17 mouse cellular contexts compared by ENCODE assay signal in genomic region chr6:120700221-120700620, GRCm38 (mm10). TPM values are rescaled to one million over a fixed set of nuclear protein-coding genes. Genes with fewer than 3 reads are reported as not detected.
DNase-seq lines count a peak whose midpoint lies in the region; ATAC-seq and TF ChIP-seq lines count a peak whose summit lies in the region.
"Had no signal": no experiment of that assay in that cellular context is flagged by ENCODE, and none has a peak within 500 bp of the region (broad histone marks: within the 10 kb centered on the region; RNA-seq: fewer than 3 reads in every experiment).

No protein-coding gene starts in this region.

- H3K9me3 ChIP-seq in kidney, postnatal 0 days (replicated peaks; ENCODE audit: low read length), result no peaks in the 10 kb centered on the region
- no peaks in the 10 kb centered on the region for H3K9me3 ChIP-seq in neural tube, embryonic 11.5 days (ENCODE audit: control insufficient read depth, low read length)
- H3K9me3 ChIP-seq in intestine, embryonic 16.5 days (ENCODE audit: control insufficient read depth, low read length), result no peaks in the 10 kb centered on the region
- H3K9me3 ChIP-seq: heart, embryonic 10.5 days had no signal

- no peaks in the 10 kb centered on the region for H3K36me3 ChIP-seq in kidney, postnatal 0 days (ENCODE audit: insufficient read depth, low read length)
- H3K36me3 ChIP-seq in kidney, adult 2 months (ENCODE audit: control insufficient read depth, insufficient read depth, low read length), result no peaks in the 10 kb centered on the region
- no peaks in the 10 kb centered on the region for H3K36me3 ChIP-seq in neural tube, embryonic 11.5 days (ENCODE audit: control insufficient read depth, insufficient read depth, low read length)
- no peaks in the 10 kb centered on the region for H3K36me3 ChIP-seq in intestine, embryonic 16.5 days (ENCODE audit: control insufficient read depth, insufficient read depth, low read length)
- H3K36me3 ChIP-seq: heart, embryonic 10.5 days had no signal

- H3K9ac ChIP-seq in kidney, postnatal 0 days (ENCODE audit: low read depth, low read length), result no peak overlapping the region
- H3K9ac ChIP-seq in neural tube, embryonic 11.5 days (ENCODE audit: low read length), result no peak overlapping the region
- no peak overlapping the region for H3K9ac ChIP-seq in intestine, embryonic 16.5 days (ENCODE audit: low read depth, low read length)
- H3K9ac ChIP-seq: forebrain, postnatal 0 days; lung, embryonic 14.5 days had no signal

- H3K27ac ChIP-seq in kidney, postnatal 0 days, result no peak overlapping the region
- H3K27ac ChIP-seq in kidney, adult 2 months (ENCODE audit: insufficient read depth, low read depth, low read length), result no peak overlapping the region
- H3K27ac ChIP-seq in neural tube, embryonic 11.5 days (ENCODE audit: low read depth, low read length), result no peak overlapping the region
- H3K27ac ChIP-seq in intestine, embryonic 16.5 days (ENCODE audit: low read length), result no peak overlapping the region
- H3K27ac ChIP-seq: heart, embryonic 10.5 days; macrophage had no signal

- no peaks in the 10 kb centered on the region for H3K27me3 ChIP-seq in kidney, postnatal 0 days (ENCODE audit: insufficient read depth, low read length)
- H3K27me3 ChIP-seq in kidney, adult 2 months (replicated peaks; ENCODE audit: control insufficient read depth, insufficient read depth, low read length), result no peaks in the 10 kb centered on the region
- no peaks in the 10 kb centered on the region for H3K27me3 ChIP-seq in neural tube, embryonic 11.5 days (ENCODE audit: control insufficient read depth, insufficient read depth, low read length)
- H3K27me3 ChIP-seq in intestine, embryonic 16.5 days (replicated peaks; ENCODE audit: control insufficient read depth, insufficient read depth, low read length), result no peaks in the 10 kb centered on the region

- peak; percentile 32 for DNase-seq in kidney, postnatal 0 days (ENCODE audit: low spot score)
- DNase-seq in kidney, adult 2 months, result no peak
- peak; percentile 20 for DNase-seq in Muller cell, postnatal 12 days (ENCODE audit: inconsistent ontology term)
- DNase-seq in embryo, embryonic 10.5 days (ENCODE audit: low spot score), result peak; percentile 80
- DNase-seq in neural tube, embryonic 11.5 days (ENCODE audit: low spot score), result peak; percentile 51
- no peak for DNase-seq in cerebellum, postnatal 36 days
- DNase-seq: adrenal gland, postnatal 36 days; forebrain, postnatal 0 days; heart, postnatal 14 days; kidney, postnatal 14 days; lung, embryonic 14.5 days; thymus, postnatal 4 days had no signal

- H3K4me1 ChIP-seq in kidney, postnatal 0 days (replicated peaks; ENCODE audit: insufficient read depth, low read length), result no peaks in the 10 kb centered on the region
- no peaks in the 10 kb centered on the region; the same call in 1 of the 2 replicates for H3K4me1 ChIP-seq in kidney, adult 2 months (ENCODE audit: control insufficient read depth, insufficient read depth, low read length)
- H3K4me1 ChIP-seq in neural tube, embryonic 11.5 days (ENCODE audit: control insufficient read depth, insufficient read depth, low read length), result peaks cover 8% of the 10 kb centered on the region
- no peaks in the 10 kb centered on the region for H3K4me1 ChIP-seq in intestine, embryonic 16.5 days (ENCODE audit: control insufficient read depth, insufficient read depth, low read length)

- 24% methylated on average over 4 of the region's 4 CpGs for WGBS in kidney, postnatal 0 days
- WGBS in kidney, adult 2 months, result 28% methylated on average over 4 of the region's 4 CpGs
- WGBS in neural tube, embryonic 11.5 days, result 3% methylated on average over 4 of the region's 4 CpGs
- WGBS in intestine, embryonic 16.5 days, result 37% methylated on average over 4 of the region's 4 CpGs

- no peak for TF ChIP-seq CTCF in kidney, postnatal 0 days (IDR thresholded peaks at IDR 0.05; ENCODE audit: low read depth)
- no peak for TF ChIP-seq CTCF in kidney, adult 2 months (conservative IDR thresholded peaks at IDR 0.05; ENCODE audit: insufficient read depth, insufficient read length, low read depth, low read length)

- no peak for ATAC-seq in kidney, postnatal 0 days (replicated peaks; ENCODE audit: low FRiP score, low read depth)
- no peak for ATAC-seq in neural tube, embryonic 11.5 days (ENCODE audit: insufficient read depth, low FRiP score, low TSS enrichment)
- no peak for ATAC-seq in intestine, embryonic 16.5 days
- ATAC-seq: activated CD4-positive, CD25-positive, alpha-beta regulatory T cell, adult 4 months; forebrain, postnatal 0 days; intestine, postnatal 0 days had no signal

- H3K4me3 ChIP-seq in kidney, postnatal 0 days (replicated peaks; ENCODE audit: low read depth, low read length), result no peak overlapping the region
- no peak overlapping the region for H3K4me3 ChIP-seq in kidney, adult 2 months (ENCODE audit: insufficient read depth, low read depth, low read length)
- H3K4me3 ChIP-seq in neural tube, embryonic 11.5 days (ENCODE audit: low read depth, low read length), result no peak overlapping the region
- H3K4me3 ChIP-seq in intestine, embryonic 16.5 days (ENCODE audit: low read length), result no peak overlapping the region
- H3K4me3 ChIP-seq: heart, embryonic 10.5 days had no signal

- TF ChIP-seq POLR2A in kidney, adult 2 months (IDR thresholded peaks at IDR 0.05; ENCODE audit: low read depth, low read length), result no peak

- H3K4me2 ChIP-seq in kidney, postnatal 0 days (ENCODE audit: low read length), result no peak overlapping the region
- H3K4me2 ChIP-seq in neural tube, embryonic 11.5 days (ENCODE audit: low read depth), result no peak overlapping the region
- H3K4me2 ChIP-seq in intestine, embryonic 16.5 days (ENCODE audit: low read depth, low read length), result no peak overlapping the region
- H3K4me2 ChIP-seq: lung, embryonic 14.5 days had no signal

RNA-seq across cellular contexts. Expression of gene Cecr2, which starts 34.1 kb away (rescaled TPM):
- polyA plus RNA-seq in kidney, postnatal 0 days (2015; fragmentation: Nextera tagmentation; extraction: Ambion mirVana), result 3.3 and 3.6 TPM in 2 replicates
- polyA plus RNA-seq in kidney, adult 2 months (2012; rRNA removed), result 4.4 and 5.4 TPM in 2 replicates
- 18.2 and 20.7 TPM in 2 replicates for polyA plus RNA-seq in neural tube, embryonic 11.5 days (2014; fragmentation: Nextera tagmentation; extraction: Ambion mirVana)
- polyA plus RNA-seq in intestine, embryonic 16.5 days (2015; fragmentation: Nextera tagmentation; extraction: Ambion mirVana), result 0.54 and 0.61 TPM in 2 replicates
- polyA plus RNA-seq: macrophage had no signal

Comparison
In these comparisons a context has a peak if more than half of its experiments do, and no peak if none do; other contexts are left out.
1. DNase-seq: peak in kidney, postnatal 0 days (single experiment), Muller cell, postnatal 12 days (single experiment), embryo, embryonic 10.5 days (single experiment) and neural tube, embryonic 11.5 days (single experiment); none in kidney, adult 2 months (single experiment) and cerebellum, postnatal 36 days (0 of 2).